Comparison of ENCODE assay signal across 10 mouse cellular contexts in genomic region chr19:3610886-3611285, GRCm38 (mm10). TPM values are rescaled to one million over a fixed set of nuclear protein-coding genes. Genes with fewer than 3 reads are reported as not detected.
DNase-seq lines count a peak whose midpoint lies in the region; ATAC-seq lines count a peak whose summit lies in the region.
"Had no signal": no experiment of that assay in that cellular context is flagged by ENCODE, and none has a peak within 500 bp of the region (broad histone marks: within the 10 kb centered on the region; RNA-seq: fewer than 3 reads in every experiment).

No protein-coding gene starts in this region.

- peaks cover 83% of the 10 kb centered on the region for H3K36me3 ChIP-seq in embryonic facial prominence, embryonic 14.5 days (ENCODE audit: control insufficient read depth, insufficient read depth, low read length)
- peaks cover 96% of the 10 kb centered on the region for H3K36me3 ChIP-seq in embryonic facial prominence, embryonic 10.5 days (replicated peaks)
- H3K36me3 ChIP-seq in midbrain, embryonic 11.5 days (ENCODE audit: control insufficient read depth, insufficient read depth, low read length): peaks cover 5% of the 10 kb centered on the region
- peaks cover 39% of the 10 kb centered on the region for H3K36me3 ChIP-seq in midbrain, embryonic 13.5 days

- ATAC-seq in embryonic facial prominence, embryonic 14.5 days (ENCODE audit: low read depth): peak; percentile 20; the same call in 1 of the 2 replicates
- ATAC-seq in midbrain, embryonic 11.5 days (ENCODE audit: low FRiP score): no peak
- no peak for ATAC-seq in midbrain, embryonic 13.5 days

- no peaks in the 10 kb centered on the region for H3K4me1 ChIP-seq in embryonic facial prominence, embryonic 14.5 days (ENCODE audit: control insufficient read depth, insufficient read depth, low read length)
- H3K4me1 ChIP-seq in embryonic facial prominence, embryonic 10.5 days: no peaks in the 10 kb centered on the region
- no peaks in the 10 kb centered on the region for H3K4me1 ChIP-seq in midbrain, embryonic 11.5 days (ENCODE audit: control insufficient read depth, insufficient read depth, low read length)
- H3K4me1 ChIP-seq in midbrain, embryonic 13.5 days (replicated peaks): no peaks in the 10 kb centered on the region
- H3K4me1 ChIP-seq: embryonic facial prominence, embryonic 12.5 days; limb, embryonic 13.5 days had no signal

- no peaks in the 10 kb centered on the region for H3K27me3 ChIP-seq in embryonic facial prominence, embryonic 14.5 days (replicated peaks; ENCODE audit: control insufficient read depth, insufficient read depth, low read length)
- no peaks in the 10 kb centered on the region for H3K27me3 ChIP-seq in embryonic facial prominence, embryonic 10.5 days (replicated peaks; ENCODE audit: low read depth, poor library complexity, severe bottlenecking)
- no peaks in the 10 kb centered on the region for H3K27me3 ChIP-seq in midbrain, embryonic 11.5 days (ENCODE audit: control insufficient read depth, insufficient read depth, low read length)
- no peaks in the 10 kb centered on the region for H3K27me3 ChIP-seq in midbrain, embryonic 13.5 days
- H3K27me3 ChIP-seq: embryonic facial prominence, embryonic 12.5 days; limb, embryonic 13.5 days had no signal

- H3K27ac ChIP-seq in embryonic facial prominence, embryonic 14.5 days (replicated peaks; ENCODE audit: low read depth, low read length): no peak overlapping the region
- no peak overlapping the region for H3K27ac ChIP-seq in embryonic facial prominence, embryonic 10.5 days (replicated peaks)
- no peak overlapping the region for H3K27ac ChIP-seq in midbrain, embryonic 11.5 days (ENCODE audit: low read depth, low read length)
- H3K27ac ChIP-seq in midbrain, embryonic 13.5 days: no peak overlapping the region
- H3K27ac ChIP-seq: embryonic facial prominence, embryonic 12.5 days; limb, embryonic 13.5 days had no signal

- no peak overlapping the region for H3K4me2 ChIP-seq in embryonic facial prominence, embryonic 14.5 days (ENCODE audit: low read depth, low read length)
- no peak overlapping the region for H3K4me2 ChIP-seq in midbrain, embryonic 11.5 days
- no peak overlapping the region for H3K4me2 ChIP-seq in midbrain, embryonic 13.5 days (replicated peaks)
- H3K4me2 ChIP-seq: embryonic facial prominence, embryonic 12.5 days; limb, embryonic 13.5 days had no signal

- H3K9ac ChIP-seq in embryonic facial prominence, embryonic 14.5 days (ENCODE audit: low read depth, low read length): no peak overlapping the region
- H3K9ac ChIP-seq in midbrain, embryonic 11.5 days (ENCODE audit: low read length): no peak overlapping the region
- no peak overlapping the region for H3K9ac ChIP-seq in midbrain, embryonic 13.5 days (replicated peaks)
- H3K9ac ChIP-seq: embryonic facial prominence, embryonic 12.5 days; limb, embryonic 13.5 days had no signal

- 100% methylated on average over 2 of the region's 2 CpGs for WGBS in embryonic facial prominence, embryonic 14.5 days
- WGBS in embryonic facial prominence, embryonic 10.5 days: 92% methylated on average over 2 of the region's 2 CpGs
- WGBS in midbrain, embryonic 11.5 days: 92% methylated on average over 2 of the region's 2 CpGs
- 91% methylated on average over 2 of the region's 2 CpGs for WGBS in midbrain, embryonic 13.5 days

- H3K9me3 ChIP-seq in embryonic facial prominence, embryonic 14.5 days (ENCODE audit: control insufficient read depth, low read length): no peaks in the 10 kb centered on the region
- H3K9me3 ChIP-seq in embryonic facial prominence, embryonic 10.5 days: no peaks in the 10 kb centered on the region
- H3K9me3 ChIP-seq in midbrain, embryonic 11.5 days (ENCODE audit: control insufficient read depth, low read length): no peaks in the 10 kb centered on the region
- H3K9me3 ChIP-seq in midbrain, embryonic 13.5 days: no peaks in the 10 kb centered on the region
- H3K9me3 ChIP-seq: embryonic facial prominence, embryonic 12.5 days; limb, embryonic 13.5 days had no signal

- H3K4me3 ChIP-seq in embryonic facial prominence, embryonic 14.5 days (ENCODE audit: low read depth, low read length): no peak overlapping the region
- no peak overlapping the region for H3K4me3 ChIP-seq in embryonic facial prominence, embryonic 10.5 days
- H3K4me3 ChIP-seq in midbrain, embryonic 11.5 days (ENCODE audit: low read depth, low read length): no peak overlapping the region
- H3K4me3 ChIP-seq in midbrain, embryonic 13.5 days (replicated peaks): no peak overlapping the region
- H3K4me3 ChIP-seq: embryonic facial prominence, embryonic 12.5 days; limb, embryonic 13.5 days had no signal

- peak; percentile 51 for DNase-seq in embryonic facial prominence, embryonic 14.5 days (ENCODE audit: low spot score)
- DNase-seq in embryonic facial prominence, embryonic 10.5 days (ENCODE audit: low spot score): no peak
- peak; percentile 2 for DNase-seq in midbrain, embryonic 11.5 days (ENCODE audit: low spot score, missing footprints)
- DNase-seq in cerebellum, adult 9-10 months: peak; percentile 52
- DNase-seq in ovary, postnatal 36 days (ENCODE audit: low spot score): peak; percentile 72
- no peak for DNase-seq in layer of hippocampus, adult 18-20 months (ENCODE audit: low spot score in 2 of 2)
- DNase-seq in embryo, embryonic 11 days: no peak

RNA-seq across cellular contexts. Expression of gene Ppp6r3, which starts 35.3 kb away (rescaled TPM):
- 55.5 and 58.9 TPM in 2 replicates for polyA plus RNA-seq in embryonic facial prominence, embryonic 14.5 days (2014; fragmentation: Nextera tagmentation; extraction: Ambion mirVana)
- 70.6 and 73.9 TPM in 2 replicates for polyA plus RNA-seq in embryonic facial prominence, embryonic 10.5 days (2016; fragmentation: Nextera tagmentation; extraction: Ambion mirVana)
- polyA plus RNA-seq in midbrain, embryonic 11.5 days (2014; fragmentation: Nextera tagmentation; extraction: Ambion mirVana): 81.8 and 84.2 TPM in 2 replicates
- 71.1 and 71.9 TPM in 2 replicates for polyA plus RNA-seq in midbrain, embryonic 13.5 days (2015; fragmentation: Nextera tagmentation; extraction: Ambion mirVana)
- 10 to 100 TPM; 80.5 to 84.5 TPM for total RNA-seq in layer of hippocampus, adult 18-20 months (2021)

Comparison
In these comparisons a context has a peak if more than half of its experiments do, and no peak if none do; other contexts are left out.
1. DNase-seq: peak in embryonic facial prominence, embryonic 14.5 days (single experiment), midbrain, embryonic 11.5 days (single experiment), cerebellum, adult 9-10 months (single experiment) and ovary, postnatal 36 days (single experiment); none in embryonic facial prominence, embryonic 10.5 days (single experiment), layer of hippocampus, adult 18-20 months (0 of 2) and embryo, embryonic 11 days (single experiment).